Mouse (Mus musculus): ENCODE data around the gene Kif4.

Kif4 gene

DNA sequence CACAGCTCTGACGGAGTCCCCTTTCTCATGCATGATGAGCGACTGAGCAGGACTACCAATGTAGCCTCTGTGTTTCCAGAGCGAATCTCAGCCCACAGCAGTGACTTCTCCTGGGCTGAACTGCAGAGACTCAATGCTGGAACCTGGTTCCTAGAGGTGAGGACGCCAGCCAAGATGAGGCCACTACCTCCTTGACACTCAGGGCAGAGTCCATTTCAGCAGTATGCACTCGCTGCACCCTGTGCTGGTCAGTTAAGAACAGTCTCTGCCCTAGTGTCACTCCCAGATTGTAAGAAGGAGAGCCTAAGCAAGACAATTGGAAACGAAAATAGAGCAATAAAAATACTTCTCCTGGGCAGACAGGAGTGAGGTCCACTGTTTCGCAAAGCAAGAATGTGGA, 108.8 kb downstream of the Kif4 start:
- no peak for DNase-seq

DNA sequence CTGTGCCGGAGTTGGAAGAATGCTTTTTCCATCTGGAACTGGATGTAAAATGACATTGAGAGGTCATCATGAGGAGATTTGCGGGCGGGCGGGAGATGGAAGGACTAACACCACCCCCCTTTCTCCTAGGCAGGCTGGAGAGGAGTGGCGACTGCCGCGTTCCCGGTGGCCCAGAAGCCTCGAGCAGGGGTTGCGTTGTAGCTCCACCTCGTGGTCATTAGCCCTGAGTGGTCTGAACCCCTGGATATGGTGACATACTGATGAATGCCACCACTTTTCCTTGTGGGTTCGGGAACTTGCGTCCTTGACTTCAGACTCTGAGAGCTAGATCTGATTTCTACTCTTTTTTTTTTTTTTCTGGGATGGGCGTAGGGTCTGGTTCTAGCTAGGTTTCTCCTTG, 113.4 kb downstream of the Kif4 start:
- DNase-seq = peak; percentile 80

- peak; percentile 1 for DNase-seq
Measured at GRCm38 (mm10) chrX:100739443-100739842, 113.9 kb downstream of the Kif4 start.

DNA sequence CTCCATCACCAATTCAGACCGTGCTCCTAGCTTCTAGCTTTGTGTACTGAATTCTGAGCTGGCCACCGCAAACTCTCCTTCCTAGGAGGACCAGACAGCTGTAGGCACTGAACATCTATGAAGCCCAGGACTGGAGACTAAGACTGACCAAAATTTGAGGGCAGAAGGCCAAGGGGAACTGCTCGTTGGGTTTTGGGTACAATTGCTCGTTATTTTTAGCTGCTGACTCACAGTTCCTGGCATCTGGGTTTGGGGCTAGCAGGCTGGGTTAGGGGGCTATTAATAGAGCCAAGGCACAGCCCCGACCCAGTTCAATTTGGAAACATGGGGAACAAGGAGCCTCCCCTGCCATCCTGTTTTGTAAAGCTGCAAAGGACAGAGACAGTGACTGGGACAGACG, 115.2 kb downstream of the Kif4 start:
- DNase-seq = peak; percentile 50

GRCm38 (mm10) chrX:100741940-100742339, 116.4 kb downstream of the Kif4 start:
- peak; percentile 72 for DNase-seq

DNA sequence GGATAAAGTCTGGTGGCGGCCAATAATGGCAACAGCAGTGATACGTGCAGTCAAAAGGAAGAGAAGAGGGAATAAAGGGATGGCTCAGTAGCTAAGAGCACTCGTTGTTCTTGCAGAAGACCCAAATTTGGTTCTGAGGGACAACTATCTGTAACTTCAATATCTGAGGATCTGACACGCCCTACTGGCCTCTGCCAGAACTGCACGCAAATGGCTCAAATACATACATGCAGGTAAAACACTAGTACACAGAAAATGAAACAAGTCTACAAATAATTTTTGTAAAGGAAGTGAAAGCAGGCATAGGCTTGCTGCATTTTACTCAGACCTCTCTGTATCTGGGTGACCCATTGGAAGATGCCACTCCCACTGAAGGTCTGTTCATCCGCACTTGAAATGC, 140.3 kb downstream of the Kif4 start:
- DNase-seq = no peak

DNA sequence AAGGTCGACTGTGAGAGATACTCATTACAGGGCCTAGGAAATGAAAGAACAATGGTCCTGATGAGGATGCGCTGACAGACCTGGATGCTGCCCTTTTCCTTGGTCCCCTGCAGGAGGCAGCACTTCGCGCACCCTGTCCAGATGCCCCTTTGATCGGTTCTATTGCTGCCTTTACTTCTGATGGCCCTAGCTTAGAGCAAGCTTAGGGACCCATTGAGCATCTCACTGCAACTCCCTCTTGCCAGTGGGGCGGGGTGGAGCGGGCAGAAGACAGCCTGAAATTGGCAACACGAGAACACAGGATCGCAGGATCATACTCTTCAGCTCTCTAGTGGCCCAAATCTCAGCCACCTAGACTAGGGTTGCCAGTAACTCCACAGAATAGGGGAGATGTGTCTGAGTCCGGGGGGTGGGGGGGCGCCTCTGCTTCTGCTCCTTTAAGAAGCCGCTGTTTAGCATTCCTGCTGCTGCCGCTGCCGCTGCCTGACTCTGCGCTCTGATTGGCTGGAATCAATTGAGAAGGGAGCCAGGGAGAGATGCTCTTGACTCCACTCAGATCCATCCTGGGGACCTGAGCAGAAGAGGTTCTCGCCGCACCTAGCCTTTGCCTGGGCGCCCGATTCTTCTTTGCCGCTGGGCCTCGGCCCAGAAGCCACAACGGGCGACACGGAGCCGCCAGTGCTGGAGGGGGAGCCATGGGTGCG, 141.8 kb downstream of the Kif4 start, which contains the start of gene Dlg3:
Gene Dlg3, plus strand, starts transcription at position 542 of the 704 bp plus-strand sequence.
- DNase-seq = peak; percentile 32

DNA sequence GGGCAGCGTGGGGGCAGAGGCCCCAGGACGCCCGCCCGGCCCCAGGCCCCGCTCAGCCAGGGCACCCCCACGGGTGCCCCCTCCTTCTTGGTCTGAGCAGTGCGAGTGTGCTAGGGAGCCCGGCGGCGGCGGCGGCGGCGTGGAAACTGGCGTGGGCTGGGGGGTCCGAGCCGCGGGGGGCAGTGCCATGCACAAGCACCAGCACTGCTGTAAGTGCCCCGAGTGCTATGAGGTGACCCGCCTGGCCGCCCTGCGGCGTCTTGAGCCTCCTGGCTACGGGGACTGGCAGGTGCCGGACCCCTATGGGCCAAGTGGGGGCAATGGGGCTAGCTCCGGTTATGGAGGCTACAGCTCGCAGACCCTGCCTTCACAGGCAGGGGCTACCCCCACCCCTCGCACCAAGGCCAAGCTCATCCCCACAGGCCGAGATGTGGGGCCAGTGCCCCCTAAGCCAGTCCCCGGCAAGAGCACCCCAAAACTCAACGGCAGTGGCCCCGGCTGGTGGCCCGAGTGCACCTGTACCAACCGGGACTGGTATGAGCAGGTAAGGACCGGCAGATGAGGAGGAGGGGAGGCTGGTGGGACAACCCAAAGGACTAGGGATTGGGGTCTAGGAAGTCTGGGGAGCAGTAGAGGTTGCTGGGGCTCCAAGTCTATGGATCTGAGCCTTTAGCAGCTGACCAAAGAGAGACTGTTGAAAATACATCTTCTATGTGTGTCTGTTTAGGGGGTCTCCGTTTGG, 142.5 kb downstream of the Kif4 start:
- no peak for DNase-seq

DNA sequence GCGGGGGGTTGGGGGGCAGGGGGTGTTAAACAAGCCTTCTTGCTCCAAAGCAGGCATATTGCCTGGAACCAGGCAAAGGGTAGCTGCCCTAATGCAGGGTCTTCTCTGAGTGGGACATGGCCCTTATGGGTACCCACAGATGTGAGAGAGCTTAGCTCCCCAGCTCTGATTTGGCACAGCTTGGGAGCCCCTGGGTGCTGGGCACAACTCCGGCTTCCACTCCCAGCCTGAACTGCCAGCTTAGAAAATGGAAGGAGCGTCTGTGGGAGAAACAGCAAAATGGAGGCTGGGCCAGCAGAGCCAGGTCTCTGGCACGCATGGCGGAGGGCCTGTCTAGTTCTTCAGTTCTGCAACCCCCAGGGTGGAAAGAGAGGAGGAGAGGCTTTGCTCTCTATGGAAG, 143.7 kb downstream of the Kif4 start:
- no peak for DNase-seq

DNA sequence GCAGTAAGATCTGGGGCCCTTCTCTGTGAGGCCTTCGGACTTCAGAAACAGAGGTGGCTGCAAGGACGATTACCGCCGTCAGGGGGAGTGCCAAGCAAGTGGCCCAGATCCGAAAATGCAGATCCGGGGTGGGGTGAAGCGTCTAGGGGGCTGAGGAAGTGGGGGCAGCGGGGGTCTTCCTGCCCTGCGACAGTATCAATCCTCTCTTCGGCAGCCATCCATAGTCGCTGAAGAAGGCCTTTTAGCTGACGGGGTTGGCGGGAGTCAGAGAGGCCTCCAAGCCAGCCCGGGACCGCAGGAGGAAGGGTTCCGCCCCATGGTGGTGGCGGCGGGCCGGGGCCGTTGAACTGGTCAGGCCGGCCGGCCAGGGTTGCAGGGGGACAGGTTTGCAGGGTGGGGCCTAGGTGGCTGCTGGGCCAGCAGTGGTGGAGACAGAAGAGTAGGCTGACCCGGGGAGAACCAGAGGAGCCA, 148.8 kb downstream of the Kif4 start:
- DNase-seq = peak; percentile 81

- DNase-seq = no peak
Measured at GRCm38 (mm10) chrX:100775405-100775804, 149.9 kb downstream of the Kif4 start.

DNA sequence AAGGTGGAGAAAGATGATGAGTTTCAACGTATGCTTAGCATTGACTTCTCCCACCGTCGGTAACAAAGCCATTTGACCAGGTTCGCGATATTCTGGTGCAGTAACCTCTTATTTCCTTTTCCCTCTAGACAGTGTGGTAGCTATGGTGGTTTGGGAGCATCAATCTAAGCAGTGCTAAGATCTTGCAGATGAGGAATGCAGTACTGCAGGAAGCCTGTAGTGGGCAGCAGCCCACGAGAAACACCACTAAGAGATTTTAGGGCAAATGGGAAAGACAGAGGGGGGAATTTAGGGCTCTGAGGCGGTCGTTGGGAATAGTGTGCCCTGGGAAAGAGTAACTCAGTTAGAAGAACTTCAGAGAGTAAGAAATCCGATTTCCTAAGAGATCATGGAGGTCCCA, 151.0 kb downstream of the Kif4 start:
- peak; percentile 73 for DNase-seq
